ENCODE assay signal across 8 mouse cellular contexts in the genomic region with DNA sequence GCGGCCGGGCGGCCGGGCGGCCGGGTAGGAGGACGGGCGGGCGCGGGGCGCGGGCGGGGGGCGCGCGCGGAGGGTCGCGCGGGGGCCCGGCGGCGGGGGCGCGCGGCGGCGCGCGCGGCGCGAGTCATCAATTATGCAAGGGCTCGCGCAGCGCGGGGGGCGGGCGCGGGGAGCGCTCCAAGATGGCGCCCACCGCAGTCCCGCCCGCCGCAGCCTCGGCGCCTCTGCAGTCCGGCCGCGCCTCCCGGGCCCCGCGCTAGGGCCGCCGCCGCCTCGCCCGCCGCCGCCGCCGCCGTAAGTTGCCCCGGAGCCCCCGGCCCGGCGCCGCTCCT. TPM values are rescaled to one million over a fixed set of nuclear protein-coding genes. Genes with fewer than 3 reads are reported as not detected.
DNase-seq lines count a peak whose midpoint lies in the region; ATAC-seq and TF ChIP-seq lines count a peak whose summit lies in the region.

No protein-coding gene starts in this region.

- no peak for TF ChIP-seq EP300 in heart, postnatal 0 days (IDR thresholded peaks at IDR 0.05; ENCODE audit: low read depth)

- H3K27ac ChIP-seq in spleen, adult 2 months (ENCODE audit: insufficient read depth, low read length), result no peak overlapping the region
- no peak overlapping the region for H3K27ac ChIP-seq in heart, postnatal 0 days (ENCODE audit: low read depth)
- H3K27ac ChIP-seq in limb, embryonic 11.5 days (replicated peaks; ENCODE audit: low read depth, low read length), result no peak overlapping the region
- peak overlapping the region; percentile 8 for H3K27ac ChIP-seq in olfactory bulb, adult 2 months (ENCODE audit: insufficient read depth, low read depth, low read length)

- peaks cover 24% of the 10 kb centered on the region for H3K27me3 ChIP-seq in spleen, adult 2 months (ENCODE audit: control insufficient read depth, insufficient read depth, low read length)
- H3K27me3 ChIP-seq in heart, postnatal 0 days (ENCODE audit: control insufficient read depth, insufficient read depth, low read length), result peaks cover 76% of the 10 kb centered on the region
- H3K27me3 ChIP-seq in limb, embryonic 11.5 days (ENCODE audit: control insufficient read depth, insufficient read depth, low read length), result peaks cover 25% of the 10 kb centered on the region

- peak overlapping the region; percentile 85 for H3K4me2 ChIP-seq in heart, postnatal 0 days (ENCODE audit: low read depth, low read length)
- peak overlapping the region; percentile 85 for H3K4me2 ChIP-seq in limb, embryonic 11.5 days (ENCODE audit: low read depth, severe bottlenecking)

- WGBS in spleen, adult 2 months, result 10% methylated on average over 43 of the region's 69 CpGs
- 2% methylated on average over 11 of the region's 69 CpGs for WGBS in heart, postnatal 0 days
- WGBS in limb, embryonic 11.5 days, result 0% methylated on average over 5 of the region's 69 CpGs
- 14% methylated on average over 64 of the region's 69 CpGs for WGBS in olfactory bulb, adult 2 months

- peak overlapping the region; percentile 23 for H3K4me3 ChIP-seq in spleen, adult 2 months (ENCODE audit: extremely low read depth, insufficient read depth, insufficient read length)
- H3K4me3 ChIP-seq in heart, postnatal 0 days (ENCODE audit: low read depth, low read length), result peak overlapping the region; percentile 54
- peak overlapping the region; percentile 54 for H3K4me3 ChIP-seq in limb, embryonic 11.5 days (ENCODE audit: low read depth, low read length)
- H3K4me3 ChIP-seq in olfactory bulb, adult 2 months (ENCODE audit: insufficient read depth, low read depth, low read length), result peak overlapping the region; percentile 79

- DNase-seq in CD4-positive, CD25-positive, alpha-beta regulatory T cell, adult 2 months (ENCODE audit: low read depth, low spot score), result peak; percentile 34
- DNase-seq in spleen, adult 2 months (ENCODE audit: low read depth in 1 of 2, low spot score in 2 of 2), result no peak
- no peak for DNase-seq in spleen, postnatal 4 days (ENCODE audit: low spot score in 2 of 2)
- no peak for DNase-seq in heart, postnatal 0 days (ENCODE audit: low spot score)
- DNase-seq in limb, embryonic 11.5 days (ENCODE audit: low spot score), result peak; percentile 66

- TF ChIP-seq POLR2A in spleen, adult 2 months (IDR thresholded peaks at IDR 0.05; ENCODE audit: low read depth, low read length), result no peak
- TF ChIP-seq POLR2A in olfactory bulb, adult 2 months (IDR thresholded peaks at IDR 0.05; ENCODE audit: insufficient read depth, low read depth, low read length), result no peak

- no peak for TF ChIP-seq CTCF in spleen, adult 2 months (IDR thresholded peaks at IDR 0.05; ENCODE audit: extremely low read depth, insufficient read depth, insufficient read length, insufficient replicate concordance)
- TF ChIP-seq CTCF in heart, postnatal 0 days (IDR thresholded peaks at IDR 0.05; ENCODE audit: low read depth), result no peak
- no peak for TF ChIP-seq CTCF in olfactory bulb, adult 2 months (IDR thresholded peaks at IDR 0.05; ENCODE audit: insufficient read depth, low read depth, low read length)

- no peaks in the 10 kb centered on the region; the same call in none of the 2 replicates for H3K4me1 ChIP-seq in spleen, adult 2 months (ENCODE audit: control insufficient read depth, insufficient read depth, insufficient read length)
- peaks cover 5% of the 10 kb centered on the region; the same call in 1 of the 2 replicates for H3K4me1 ChIP-seq in heart, postnatal 0 days (ENCODE audit: control insufficient read depth, insufficient read depth)
- 0 out of 2 replicates have a peak, but pooled peaks cover 5% of the 10 kb centered on the region for H3K4me1 ChIP-seq in limb, embryonic 11.5 days (ENCODE audit: control insufficient read depth, insufficient read depth, low read length)
- peaks cover 11% of the 10 kb centered on the region for H3K4me1 ChIP-seq in olfactory bulb, adult 2 months (ENCODE audit: control insufficient read depth, insufficient read depth, low read length)

- ATAC-seq in CD4-positive, CD25-positive, alpha-beta regulatory T cell, adult 4 months, result no peak
- no peak for ATAC-seq in heart, postnatal 0 days (ENCODE audit: insufficient read depth, low read depth)
- ATAC-seq in limb, embryonic 11.5 days (ENCODE audit: insufficient number of reproducible peaks, low FRiP score, low TSS enrichment, low read depth), result no peak
- no peak for ATAC-seq in erythroid progenitor cell, adult 5-6 weeks (replicated peaks; ENCODE audit: low FRiP score, poor library complexity, severe bottlenecking)

- H3K9me3 ChIP-seq in heart, postnatal 0 days (replicated peaks; ENCODE audit: control insufficient read depth, low read length), result no peaks in the 10 kb centered on the region
- no peaks in the 10 kb centered on the region for H3K9me3 ChIP-seq in limb, embryonic 11.5 days (ENCODE audit: control insufficient read depth, low read length)

- no peak overlapping the region for H3K9ac ChIP-seq in heart, postnatal 0 days (replicated peaks; ENCODE audit: low read depth, low read length)
- H3K9ac ChIP-seq in limb, embryonic 11.5 days (ENCODE audit: low read length), result peak overlapping the region; percentile 77

- H3K36me3 ChIP-seq in spleen, adult 2 months (ENCODE audit: control insufficient read depth, insufficient read depth, low read length), result no peaks in the 10 kb centered on the region
- no peaks in the 10 kb centered on the region for H3K36me3 ChIP-seq in heart, postnatal 0 days (replicated peaks; ENCODE audit: control insufficient read depth, insufficient read depth, low read length)
- no peaks in the 10 kb centered on the region for H3K36me3 ChIP-seq in limb, embryonic 11.5 days (ENCODE audit: control insufficient read depth, insufficient read depth, low read length)

RNA-seq across cellular contexts. Expression of a gene that starts 1.1 kb away (rescaled TPM):
- under 1 TPM; 0.29 to 0.32 TPM for polyA plus RNA-seq in CD4-positive, CD25-positive, alpha-beta regulatory T cell, adult 4 months (2017; shearing (Covaris generic))
- polyA plus RNA-seq in spleen, adult 2 months (2012; rRNA removed), result 0.35 and 0.54 TPM in 2 replicates
- total RNA-seq in heart, postnatal 0 days (2014; rRNA removed; ENCODE audit: low replicate concordance), result not detected in 2 replicates
- 0.11 and 0.16 TPM in 2 replicates for polyA plus RNA-seq in heart, postnatal 0 days (2015; fragmentation: Nextera tagmentation; extraction: Ambion mirVana)
- 4.5 and 7.3 TPM in 2 replicates for polyA plus RNA-seq in limb, embryonic 11.5 days (2014; fragmentation: Nextera tagmentation; extraction: Ambion mirVana)
- not detected in 2 replicates for polyA plus RNA-seq in olfactory bulb, adult 2 months (2012; ENCODE audit: insufficient read depth, insufficient read length, low replicate concordance, missing spikeins)
- not detected in 2 replicates for total RNA-seq in erythroid progenitor cell, adult 5-6 weeks (2015; ENCODE audit: low replicate concordance)
- not detected in 2 replicates for total RNA-seq in erythroid progenitor cell, adult 5-6 weeks (2017; ENCODE audit: low replicate concordance)

Comparison
In these comparisons a context has a peak if more than half of its experiments do, and no peak if none do; other contexts are left out.
1. DNase-seq: peak in CD4-positive, CD25-positive, alpha-beta regulatory T cell, adult 2 months (single experiment) and limb, embryonic 11.5 days (single experiment); none in spleen, adult 2 months (0 of 2), spleen, postnatal 4 days (0 of 2) and heart, postnatal 0 days (single experiment).
2. H3K4me3 ChIP-seq: peak in every context shown above with its lines; median percentile 79 in olfactory bulb, adult 2 months; 54 in heart, postnatal 0 days; 54 in limb, embryonic 11.5 days; 23 in spleen, adult 2 months.